Mouse (Mus musculus): ENCODE measurements around the gene Cisd1.
"Not testable (repeated sequence)": the region's sequence is repeated elsewhere in the genome, so short reads cannot be mapped to it uniquely, and the experiment has no call there.

Cisd1 gene

DNA sequence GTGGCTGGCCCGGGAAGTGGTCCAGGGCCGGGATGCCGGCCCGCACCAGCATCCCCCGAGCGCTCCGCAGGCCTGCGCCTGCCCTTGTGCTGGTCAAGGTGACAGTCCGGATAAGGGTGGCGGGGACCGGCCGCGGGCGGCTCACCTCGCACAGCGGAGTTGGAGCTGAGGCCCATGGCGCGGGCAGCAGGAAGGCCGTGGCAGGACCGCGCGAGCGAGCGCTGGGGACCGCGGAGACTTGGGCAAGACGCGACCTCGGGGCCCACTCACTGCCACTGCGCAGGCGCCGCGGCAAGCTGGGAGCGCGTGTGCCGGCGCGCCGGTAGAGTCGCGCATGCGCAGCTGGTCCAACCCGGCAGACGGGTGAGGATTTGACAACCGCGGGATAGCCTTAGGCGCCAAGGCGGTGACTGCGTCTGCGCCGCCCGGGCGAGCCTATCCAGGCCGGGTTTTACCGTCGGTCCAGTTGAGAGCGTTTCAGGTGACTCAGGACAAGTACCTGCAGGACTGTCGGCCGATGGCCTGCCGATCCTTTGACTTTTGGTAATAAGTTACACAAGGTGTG is at the start of gene Cisd1:
Gene Cisd1 (minus strand): TSS at position 376 of the 565 bp plus-strand sequence.
- peak; percentile 95 for DNase-seq (ENCODE audit: low spot score)

DNA sequence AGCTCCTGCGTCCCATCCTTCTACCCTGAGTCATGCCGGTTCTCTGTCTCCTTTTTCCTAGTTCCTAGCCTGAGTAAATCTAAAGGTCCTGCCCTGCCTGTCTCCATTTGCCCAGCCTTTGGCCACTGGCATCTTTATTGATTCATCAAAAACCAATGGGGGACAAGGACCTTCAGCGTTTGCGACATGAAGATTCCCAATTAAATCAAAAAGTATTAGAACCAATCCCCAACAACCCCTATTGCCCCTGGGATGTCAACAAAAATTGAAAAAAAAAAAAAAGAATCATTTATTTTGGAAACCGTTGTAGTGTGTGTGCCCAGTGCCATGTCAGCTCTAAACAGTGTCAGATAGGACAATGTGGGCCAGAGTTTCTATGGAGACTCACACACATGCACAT is 44.6 kb upstream of the Cisd1 start:
- DNase-seq (ENCODE audit: low spot score) = no peak

DNA sequence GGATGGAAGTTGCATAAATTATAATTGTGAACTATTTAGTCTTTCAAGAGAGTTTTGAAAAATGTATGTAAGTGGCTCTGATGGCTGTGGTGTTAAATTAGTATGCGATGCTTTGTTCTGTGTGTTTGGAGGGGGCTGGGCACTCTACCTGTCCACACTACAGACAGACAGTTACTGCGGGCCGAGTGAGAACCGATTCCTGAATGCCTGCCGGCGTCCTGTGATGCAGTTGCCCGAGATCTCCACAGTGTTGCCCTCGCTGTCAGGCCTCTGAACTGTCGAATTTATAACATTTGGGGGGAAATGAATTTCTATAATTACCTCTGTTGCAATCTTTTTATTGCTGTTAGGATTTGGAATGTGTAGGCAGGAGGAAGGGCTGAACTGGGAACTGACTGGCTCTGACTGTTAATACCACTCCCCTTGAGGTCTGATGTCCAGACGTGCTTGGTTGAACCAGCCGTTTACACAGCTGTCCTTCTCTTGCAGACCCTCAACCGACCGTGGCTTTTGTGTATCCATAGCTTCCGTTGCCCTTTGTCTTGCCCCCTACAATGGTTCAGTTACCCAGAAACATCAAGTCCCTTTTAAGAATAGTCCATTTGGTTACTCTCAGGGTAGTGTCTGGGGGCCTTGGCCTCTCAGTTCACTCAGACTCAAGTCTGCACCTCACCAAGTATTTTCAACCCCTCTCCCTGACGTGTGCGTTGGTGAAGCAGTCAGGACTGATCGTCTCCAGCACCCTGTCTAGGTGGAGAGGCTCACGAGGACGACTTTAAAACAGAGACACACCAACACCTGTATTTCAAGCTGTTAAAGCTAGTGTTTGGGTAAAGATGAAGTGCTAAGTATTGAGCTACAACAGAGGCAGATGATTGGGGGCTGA is 39.6 kb upstream of the Cisd1 start:
- DNase-seq (ENCODE audit: low spot score) = no peak

DNA sequence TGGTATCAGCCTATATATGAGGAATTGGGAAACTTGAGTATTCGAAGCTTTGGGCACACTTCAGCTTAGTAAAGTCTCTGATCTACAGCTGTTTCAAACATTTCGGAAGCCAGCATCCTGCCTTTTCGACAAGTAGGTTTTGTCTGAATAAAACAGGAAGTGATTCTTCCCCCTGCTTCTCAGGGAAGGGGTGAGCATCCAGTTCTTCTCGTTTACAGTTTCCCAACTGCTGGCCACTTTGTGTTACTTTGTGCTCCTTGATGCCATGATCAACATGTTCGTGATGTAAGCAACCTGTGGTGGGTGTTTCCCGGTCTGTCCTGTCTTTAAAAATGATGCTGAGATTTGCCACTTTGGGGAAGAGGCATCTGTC is 38.8 kb upstream of the Cisd1 start:
- not testable (repeated sequence) for DNase-seq (ENCODE audit: low spot score)

DNA sequence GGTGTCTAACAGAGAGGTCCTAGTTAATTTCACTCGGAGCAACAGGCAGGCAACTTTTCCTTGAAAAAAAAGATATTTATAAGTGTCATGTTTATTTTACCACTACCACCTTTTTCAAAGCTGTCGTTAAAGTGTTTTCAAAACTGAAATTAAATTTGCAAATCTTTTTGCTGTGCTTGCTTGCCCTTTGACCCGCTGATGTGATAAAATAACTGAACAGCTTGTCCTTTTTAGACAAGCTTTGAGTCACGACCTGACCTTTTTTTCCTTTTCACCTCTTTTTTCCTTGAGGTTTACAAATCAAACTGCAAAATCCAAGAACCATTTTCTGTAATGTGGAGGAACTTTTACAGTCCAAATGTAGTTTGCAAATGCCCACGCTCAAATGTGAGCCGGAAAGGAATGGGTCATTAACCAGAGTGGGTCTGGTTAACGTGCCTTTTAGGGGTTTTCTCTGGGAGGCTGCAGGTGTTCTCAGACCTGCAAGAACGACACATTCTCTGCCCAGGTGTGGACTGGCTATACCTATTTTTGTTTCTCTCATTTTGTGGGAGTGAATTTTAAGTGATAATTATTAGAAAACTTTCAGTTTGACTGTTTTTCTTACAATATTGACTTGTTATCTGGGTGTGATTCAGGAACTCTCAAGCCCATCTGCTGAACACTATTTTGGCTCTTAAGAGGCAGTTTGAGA is 38.3 kb upstream of the Cisd1 start:
- no peak for DNase-seq (ENCODE audit: low spot score)

DNA sequence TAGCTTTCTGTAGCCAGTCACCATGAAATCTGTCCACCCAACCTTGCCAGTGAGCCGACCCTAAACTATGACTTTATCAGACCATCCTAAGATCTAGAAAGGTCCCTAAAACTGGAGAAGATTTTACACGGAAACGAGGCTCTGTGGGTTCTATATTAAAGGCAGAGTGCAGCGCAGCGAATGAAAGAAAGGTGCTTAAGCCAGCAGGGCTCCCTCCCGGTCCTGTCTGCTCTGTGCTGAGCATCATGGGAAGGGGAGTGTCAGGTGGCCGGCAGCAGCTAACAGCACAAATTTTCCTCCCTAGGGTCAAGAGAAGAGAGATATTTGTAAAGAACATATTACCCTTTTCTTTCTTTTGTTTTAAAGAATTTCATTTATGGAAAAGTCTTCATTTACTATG is 37.4 kb upstream of the Cisd1 start:
- no peak for DNase-seq (ENCODE audit: low spot score)

DNA sequence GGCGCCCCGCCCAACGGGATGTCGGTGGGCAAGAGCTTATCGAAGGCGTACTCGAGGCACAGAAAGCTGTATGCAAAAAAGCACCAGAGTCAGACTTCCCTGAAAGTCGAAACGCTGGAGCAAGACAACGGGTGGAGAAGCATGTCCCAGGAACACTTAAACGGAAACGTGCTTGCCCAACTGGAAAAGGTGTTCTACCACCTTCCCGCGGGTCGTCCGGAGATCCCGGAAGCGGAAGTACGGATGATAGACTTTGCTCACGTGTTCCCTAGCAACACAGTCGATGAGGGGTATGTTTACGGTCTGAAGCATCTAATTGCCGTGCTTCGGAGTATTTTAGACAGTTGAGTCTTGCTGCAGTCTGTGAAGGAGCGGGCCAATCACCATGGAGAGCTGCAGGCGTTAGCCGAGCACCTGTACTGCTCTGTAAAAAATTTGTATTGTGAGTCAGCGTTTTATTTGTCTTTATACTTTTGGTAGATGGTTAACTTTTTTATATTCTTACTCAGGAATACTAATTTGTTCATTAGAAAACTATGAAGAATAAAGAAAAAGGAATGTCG is 36.8 kb upstream of the Cisd1 start:
- DNase-seq (ENCODE audit: low spot score) = no peak

DNA sequence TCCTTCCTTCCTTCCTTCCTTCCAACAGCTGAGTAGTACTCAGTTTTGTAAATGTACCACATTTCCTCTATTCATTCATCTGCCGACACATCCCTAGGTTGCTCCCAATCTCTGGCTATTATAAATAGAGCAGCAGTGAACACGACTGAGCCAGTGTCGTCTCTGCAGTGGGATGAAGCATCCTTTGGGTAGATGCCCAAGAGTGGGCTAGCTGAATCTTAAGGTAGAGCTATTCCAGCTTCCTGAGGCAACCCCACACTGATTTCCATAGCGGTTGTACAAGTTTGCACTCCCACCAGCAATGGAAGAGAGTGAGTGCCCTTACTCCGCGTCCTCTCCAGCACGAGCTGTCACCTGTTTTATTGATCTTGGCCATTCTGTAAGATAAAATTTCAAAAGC is 35.7 kb upstream of the Cisd1 start:
- no peak for DNase-seq (ENCODE audit: low spot score)

DNA sequence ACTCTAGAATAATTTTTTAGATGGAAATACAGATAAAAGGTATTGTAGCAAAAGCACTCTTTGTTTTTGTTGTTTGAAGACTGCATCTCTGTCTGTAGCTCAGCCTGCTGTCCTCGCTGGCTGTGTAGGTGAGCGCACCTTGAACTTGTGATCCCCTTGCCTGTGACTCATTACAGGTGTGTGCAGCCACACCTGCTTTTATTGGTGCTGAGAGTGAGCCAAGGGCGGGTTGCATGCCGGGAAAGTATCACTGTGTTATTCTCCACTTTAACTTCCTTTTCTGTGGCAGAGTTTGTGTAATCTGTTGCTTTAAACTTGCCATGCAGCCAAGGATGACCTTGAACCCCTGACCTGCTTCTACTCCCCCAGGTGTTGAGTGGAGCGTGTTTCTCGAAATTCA is 31.3 kb upstream of the Cisd1 start:
- peak; percentile 27 for DNase-seq (ENCODE audit: low spot score)

DNA sequence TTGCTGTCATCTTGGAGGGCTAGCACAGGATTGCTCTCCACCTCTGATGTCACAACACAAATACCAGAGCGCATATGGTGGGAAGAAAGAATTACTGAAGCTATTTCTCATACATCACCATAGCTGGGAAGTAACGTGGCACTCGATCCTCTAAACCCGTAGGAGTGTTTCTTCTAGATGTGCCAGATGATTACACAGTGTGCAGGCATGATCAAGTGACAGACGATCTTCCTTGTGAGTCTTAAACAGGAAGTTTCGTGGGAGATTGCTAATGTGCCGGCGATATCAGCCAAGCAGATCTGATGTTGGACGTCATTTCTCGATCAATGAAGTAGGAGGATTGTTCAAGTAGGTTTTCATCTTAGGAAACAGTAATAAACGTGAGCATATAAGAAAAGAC is 29.0 kb upstream of the Cisd1 start:
- no peak for DNase-seq (ENCODE audit: low spot score)

DNA sequence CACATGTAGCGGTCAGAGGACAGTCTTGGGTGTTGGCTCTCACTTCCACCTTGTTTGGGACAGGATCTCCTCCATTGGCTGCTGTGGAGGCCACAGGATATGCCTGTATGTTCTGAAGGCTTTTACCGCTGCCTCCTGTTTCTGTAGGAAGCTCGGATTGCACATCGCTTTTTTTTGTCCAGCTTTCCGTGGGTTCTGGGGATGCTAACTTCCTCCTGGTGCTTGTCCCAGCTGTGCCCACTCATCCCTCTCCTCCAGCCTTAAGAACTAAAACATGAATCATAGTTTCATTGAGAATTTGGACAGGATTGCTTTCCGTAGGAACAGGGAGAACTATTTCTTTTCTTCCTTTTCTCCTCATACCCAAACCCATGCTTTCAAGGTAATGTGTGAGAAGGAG is 27.1 kb upstream of the Cisd1 start:
- no peak for DNase-seq (ENCODE audit: low spot score)

DNA sequence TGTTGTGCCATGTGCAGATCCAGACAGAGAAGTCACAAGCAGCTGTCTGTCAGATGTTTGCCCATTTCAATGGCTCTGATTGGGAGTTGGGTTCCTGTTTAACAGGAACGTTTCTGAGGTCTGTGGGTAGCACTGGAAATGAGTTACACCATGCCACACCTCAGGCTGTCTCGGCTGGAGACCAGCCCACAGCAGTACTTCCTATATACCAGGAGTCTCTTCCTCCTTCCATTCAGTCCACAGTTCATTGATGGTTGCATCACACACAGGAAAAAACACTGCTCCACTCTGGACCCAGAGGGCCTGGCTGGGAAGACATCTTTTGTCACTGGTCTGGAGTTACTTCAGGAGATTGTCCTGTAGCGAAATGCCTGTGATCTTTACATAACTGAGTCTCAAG is 24.7 kb upstream of the Cisd1 start:
- DNase-seq (ENCODE audit: low spot score) = peak; percentile 41

DNA sequence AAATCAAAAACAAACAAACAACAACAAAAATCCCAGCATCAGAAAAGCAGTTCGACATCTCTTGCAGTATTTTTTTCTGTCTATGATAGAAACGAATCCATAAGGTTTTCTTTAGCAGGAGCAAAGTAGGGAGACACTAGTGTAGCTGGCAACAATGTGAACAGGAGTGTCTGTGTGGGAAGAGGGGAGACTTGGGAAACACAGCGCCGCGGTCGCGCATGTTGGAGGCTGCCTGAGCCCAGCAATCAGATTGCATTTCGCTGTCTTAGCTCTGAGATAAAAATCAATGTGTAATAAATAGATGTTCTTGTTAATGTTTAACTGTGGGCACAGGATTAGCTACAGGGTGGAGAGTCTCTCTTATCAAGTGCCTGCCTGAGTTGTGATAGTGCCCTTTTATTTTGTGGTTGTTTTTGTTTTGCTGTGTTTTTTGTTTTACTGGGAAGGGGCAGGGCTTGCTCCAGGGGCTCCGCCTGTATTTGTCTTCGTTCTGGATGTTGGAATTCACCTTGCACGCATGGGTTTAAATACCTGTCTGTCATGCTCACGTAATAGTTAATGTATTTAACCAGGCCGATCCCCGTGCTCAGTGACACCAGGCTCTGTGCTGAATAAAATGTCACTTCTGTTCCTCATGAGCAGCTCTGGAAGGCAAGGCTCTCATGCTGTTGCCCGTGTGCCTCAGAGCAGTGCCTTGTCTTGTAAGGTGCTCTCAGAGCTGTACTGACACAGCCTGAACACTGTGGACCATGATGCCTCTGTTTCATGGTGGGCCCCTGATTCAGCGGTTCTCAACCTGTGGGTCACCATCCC is 23.6 kb upstream of the Cisd1 start:
- peak; percentile 47 for DNase-seq (ENCODE audit: low spot score)

DNA sequence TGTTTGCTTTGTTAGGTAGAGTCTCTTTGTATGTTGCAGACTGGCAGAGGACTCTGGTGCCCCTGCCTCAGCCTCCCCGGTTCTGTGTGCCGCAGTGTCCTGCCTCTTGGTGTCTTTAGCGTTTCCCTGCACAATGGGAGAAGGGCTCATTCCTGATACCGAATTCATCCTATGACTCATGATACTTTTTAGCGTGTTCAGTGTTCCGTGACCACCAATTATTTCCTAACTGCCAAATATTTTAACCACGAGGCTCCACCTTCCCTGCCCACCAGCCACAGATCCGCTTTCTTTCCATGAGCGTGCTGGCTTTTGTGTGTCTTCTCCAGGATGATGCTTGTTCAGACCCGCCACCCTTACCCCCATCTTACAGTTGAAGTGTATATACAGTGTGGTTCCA is 19.1 kb upstream of the Cisd1 start:
- no peak for DNase-seq (ENCODE audit: low spot score)

DNA sequence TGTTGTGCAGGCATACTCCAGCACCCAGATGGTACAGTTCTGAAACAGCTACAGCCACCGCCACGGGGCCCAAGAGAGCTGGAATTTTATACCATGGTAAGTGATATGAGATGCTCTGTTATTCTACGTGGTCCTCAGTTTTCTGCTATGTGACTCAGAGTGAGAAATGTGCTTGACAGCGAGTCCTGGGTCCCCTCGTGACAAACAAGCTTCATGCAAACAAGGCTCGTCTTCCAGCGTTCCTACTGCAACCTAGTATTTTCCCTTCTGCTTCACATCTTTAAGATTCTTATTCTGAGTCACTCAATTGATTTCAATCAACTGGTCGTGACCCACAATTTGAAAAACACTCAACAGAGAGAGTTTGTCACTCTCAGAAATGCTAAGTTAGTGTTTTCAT is 18.7 kb upstream of the Cisd1 start:
- no peak for DNase-seq (ENCODE audit: low spot score)

DNA sequence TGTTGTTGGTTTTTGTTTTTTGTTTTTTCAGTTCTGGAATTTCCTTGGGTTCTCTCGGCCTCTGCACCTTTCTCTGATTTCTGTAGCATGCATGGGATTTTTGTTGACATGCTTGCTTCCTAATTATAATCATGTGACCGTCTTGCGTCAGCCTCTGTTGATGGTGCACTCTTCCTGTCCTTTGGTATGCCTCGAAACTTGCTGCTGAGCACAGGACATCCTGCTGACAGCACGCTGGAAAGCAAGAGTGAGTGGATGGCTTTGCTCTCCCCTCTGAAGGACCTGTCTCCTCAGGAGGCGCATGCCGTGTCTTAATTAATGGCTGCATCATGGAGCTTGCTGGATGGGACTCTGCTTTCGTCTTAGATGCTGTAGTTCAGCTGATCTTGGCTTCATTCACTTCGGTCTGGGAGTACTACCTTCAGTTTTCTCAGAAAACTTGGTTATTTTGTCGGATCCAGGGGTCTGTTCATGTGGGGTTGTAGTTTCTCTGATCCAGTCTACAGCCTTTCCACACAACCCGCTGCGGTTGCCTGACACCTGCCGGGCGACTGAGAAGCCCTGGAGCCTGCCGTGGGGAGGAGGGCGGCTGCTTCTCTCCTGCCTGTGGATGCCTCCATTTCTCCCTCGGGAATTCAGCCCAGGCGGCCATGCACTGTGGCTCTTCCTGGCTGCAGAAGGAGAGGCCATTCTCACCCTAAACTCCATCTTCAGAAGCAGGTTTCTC is 17.2 kb upstream of the Cisd1 start:
- no peak for DNase-seq (ENCODE audit: low spot score)

DNA sequence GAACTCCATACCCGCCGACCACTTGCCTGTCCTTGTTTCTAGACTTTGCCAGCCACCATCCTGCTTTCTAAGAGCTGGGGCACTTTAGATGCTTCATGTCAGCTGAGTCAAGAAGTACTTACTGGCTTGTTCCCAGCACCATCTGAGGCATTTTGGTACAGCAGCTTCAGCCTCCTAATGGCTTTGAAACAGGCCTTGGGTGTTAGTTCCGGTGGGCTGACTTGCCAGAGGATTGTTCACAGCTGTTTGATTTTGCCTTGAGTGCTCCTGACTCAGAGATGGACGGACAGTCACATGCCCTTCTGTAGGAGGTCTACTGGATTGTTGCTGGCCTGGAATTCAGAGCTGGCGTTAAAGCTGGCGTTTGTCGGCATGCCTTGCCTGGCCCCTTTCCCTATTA is 16.3 kb upstream of the Cisd1 start:
- DNase-seq (ENCODE audit: low spot score) = no peak

DNA sequence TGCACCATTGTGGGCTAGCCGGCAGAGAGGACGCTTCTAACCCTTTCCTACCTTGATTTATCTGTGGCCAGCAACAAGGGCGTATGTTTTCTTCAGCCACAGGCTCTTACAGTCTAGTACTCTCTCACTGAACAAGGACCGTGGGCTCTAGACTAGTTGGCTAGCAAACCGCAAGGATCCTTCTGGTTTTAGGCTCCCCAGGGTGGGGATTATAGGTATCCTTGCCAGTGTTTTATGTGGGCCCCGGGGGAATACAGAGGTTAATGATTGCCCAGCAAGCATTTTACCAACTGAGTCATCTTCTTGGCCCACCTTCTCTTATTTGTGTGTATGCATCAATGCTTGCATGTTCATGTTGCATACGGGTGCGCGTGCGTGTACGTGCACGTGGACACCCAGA is 10.2 kb upstream of the Cisd1 start:
- no peak for DNase-seq (ENCODE audit: low spot score)

DNA sequence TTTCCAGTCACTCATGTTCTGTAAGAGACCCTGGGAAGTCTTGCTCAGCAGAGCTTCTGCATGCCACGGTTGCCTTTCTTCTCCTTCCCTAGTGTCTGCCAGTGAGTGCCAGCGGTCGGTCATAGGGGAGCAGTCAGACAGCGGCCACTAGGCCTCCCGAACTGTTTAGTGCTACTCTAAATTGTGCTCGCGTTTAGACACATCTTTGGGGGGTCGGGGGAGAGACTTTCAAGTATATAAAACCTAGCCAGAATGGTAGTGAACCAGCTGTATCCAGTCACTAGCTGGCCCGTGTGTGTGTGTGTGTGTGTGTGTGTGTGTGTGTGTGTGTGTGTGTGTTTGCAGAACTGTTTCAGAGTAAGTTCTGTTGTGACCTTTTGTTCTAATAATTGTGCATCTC is 9.1 kb upstream of the Cisd1 start:
- no peak for DNase-seq (ENCODE audit: low spot score)

DNA sequence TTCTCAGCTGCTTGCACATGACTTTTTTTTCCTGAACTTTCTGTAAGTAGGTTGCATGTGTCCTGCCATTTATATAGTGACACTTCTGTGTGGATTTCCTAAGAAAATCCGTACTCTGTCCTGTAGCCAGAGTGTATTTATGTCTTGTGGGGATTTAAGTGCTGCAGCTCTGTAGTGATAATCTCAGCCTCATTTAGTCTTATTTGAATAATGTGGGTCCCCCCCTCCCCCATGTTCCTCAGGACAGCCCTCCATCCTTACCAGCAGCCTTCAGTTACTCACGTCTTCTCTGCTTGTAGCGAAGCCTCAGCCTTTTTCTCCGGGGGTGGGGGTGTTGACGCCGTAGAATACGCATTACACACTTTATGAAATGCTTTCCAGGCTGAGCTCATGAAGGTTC is 6.5 kb upstream of the Cisd1 start:
- DNase-seq (ENCODE audit: low spot score) = no peak

DNA sequence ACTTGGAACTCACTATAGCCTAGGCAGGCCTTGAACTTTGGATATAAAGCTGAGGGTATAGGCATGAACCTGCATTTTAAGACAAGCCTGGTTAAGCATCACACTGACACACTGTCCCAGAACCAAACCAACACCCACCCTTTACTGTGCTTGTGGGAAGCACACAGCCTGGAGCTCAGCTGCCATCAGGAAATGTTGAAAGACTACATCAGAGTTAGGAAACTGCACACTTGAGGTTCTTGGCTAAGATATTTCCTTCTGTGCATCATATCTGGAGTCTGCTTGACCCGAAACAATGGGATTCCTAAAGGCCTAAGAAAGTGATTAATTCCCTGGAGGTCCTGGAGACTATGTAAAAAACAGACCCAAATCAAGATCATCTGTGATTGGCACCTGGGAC is 4.5 kb upstream of the Cisd1 start:
- DNase-seq (ENCODE audit: low spot score) = no peak
